Mouse (Mus musculus): ENCODE data around the gene Ski.

GRCm38 (mm10) chr4:155252253-155252652, 29.9 kb upstream of the Ski start:
- TF ChIP-seq CTCF (IDR thresholded peaks at IDR 0.05), result no peak
- TF ChIP-seq POLR2A (IDR thresholded peaks at IDR 0.05; ENCODE audit: insufficient read depth, low read depth, low read length), result no peak

Data from heart, adult 2 months (tissue).